Mouse (Mus musculus) ES-Bruce4 (cell line): Measurements from ENCODE around the gene Mybph.

Source experiments
- CTCF ChIP-seq: IDR thresholded peaks from one replicate; pipeline ENCODE4 v1.8.1; 2011; ENCODE audit warnings: low read depth, low read length
- POLR2A ChIP-seq: IDR thresholded peaks from one replicate; pipeline ENCODE4 v1.8.1; 2011; ENCODE audit warnings: low read length; ENCODE audit not compliant: insufficient read depth

GRCm38 (mm10) chr1:134212351-134212750 lies 19.1 kb downstream of the Mybph start:
- no peak for TF ChIP-seq POLR2A
- TF ChIP-seq CTCF, result no peak
